Mouse (Mus musculus) forebrain, embryonic 11.5 days (tissue): ENCODE results near the gene Vamp1. TPM values are rescaled to one million over a fixed set of nuclear protein-coding genes. Genes with fewer than 3 reads are reported as not detected.
"Not testable (repeated sequence)": the region's sequence is repeated elsewhere in the genome, so short reads cannot be mapped to it uniquely, and the experiment has no call there.

Experiments
- ATAC-seq: fragments of 200-750 bp; cut with Nextera tagmentation; replicated peaks from 2 replicates; pipeline ENCODE4 v1.8.0; 2017; ENCODE audit warnings: moderate TSS enrichment; ENCODE audit not compliant: low FRiP score
- DNase-seq: peaks from one replicate; pipeline ENCODE4 v3.0.0-alpha.2; 2017; ENCODE audit warnings: low spot score
- H3K27ac ChIP-seq: fragments of 300-500 bp; sonication (generic); 2 replicates; pipeline ENCODE4 v1.5.1; 2014; ENCODE audit warnings: low read depth, low read length
- H3K27me3 ChIP-seq: fragments of 300-500 bp; sonication (generic); 2 replicates; pipeline ENCODE4 v1.6.1; 2014; ENCODE audit warnings: mild to moderate bottlenecking, low read length, mixed read lengths; ENCODE audit not compliant: control insufficient read depth, insufficient read depth
- H3K36me3 ChIP-seq: fragments of 300-500 bp; sonication (generic); 2 replicates; pipeline ENCODE4 v1.6.1; 2014; ENCODE audit warnings: mild to moderate bottlenecking, low read length, moderate library complexity, mixed read lengths; ENCODE audit not compliant: control insufficient read depth, insufficient read depth
- H3K4me1 ChIP-seq: fragments of 300-500 bp; sonication (generic); replicated peaks from 2 replicates; pipeline ENCODE4 v1.6.1; 2014; ENCODE audit warnings: low read length, mixed read lengths; ENCODE audit not compliant: control insufficient read depth, insufficient read depth
- H3K4me2 ChIP-seq: fragments of 300-500 bp; sonication (generic); 2 replicates; pipeline ENCODE4 v1.6.1; 2014; ENCODE audit warnings: low read depth, mild to moderate bottlenecking, low read length, moderate library complexity, mixed read lengths; ENCODE audit not compliant: severe bottlenecking
- H3K4me3 ChIP-seq: fragments of 300-500 bp; sonication (generic); 2 replicates; pipeline ENCODE4 v1.5.1; 2014; ENCODE audit warnings: low read depth, low read length
- H3K9ac ChIP-seq: fragments of 300-500 bp; sonication (generic); 2 replicates; pipeline ENCODE4 v1.6.1; 2014; ENCODE audit warnings: low read length
- H3K9me3 ChIP-seq: fragments of 300-500 bp; sonication (generic); 2 replicates; pipeline ENCODE4 v1.6.1; 2016; ENCODE audit warnings: low read length, mixed read lengths; ENCODE audit not compliant: control insufficient read depth
- WGBS: fragments of 180-500 bp; shearing (Covaris S2); extraction: QIAGEN DNeasy Blood & Tissue Kit; methylation state at CpG from one replicate; pipeline ENCODE4 v1.1.7; 2014; 5-methylcytosine and 5-hydroxymethylcytosine counted together
- polyA plus RNA-seq: library from polyadenylated mRNA; unstranded; fragments of >200 nt; fragmentation: Nextera tagmentation; extraction: Ambion mirVana; gene quantifications from 2 replicates; pipeline ENCODE4 v1.2.1, GENCODE M21; 2014

Gene Vamp1
- polyA plus RNA-seq, 1 experiment from 2014 or later = 2.1 TPM

DNA sequence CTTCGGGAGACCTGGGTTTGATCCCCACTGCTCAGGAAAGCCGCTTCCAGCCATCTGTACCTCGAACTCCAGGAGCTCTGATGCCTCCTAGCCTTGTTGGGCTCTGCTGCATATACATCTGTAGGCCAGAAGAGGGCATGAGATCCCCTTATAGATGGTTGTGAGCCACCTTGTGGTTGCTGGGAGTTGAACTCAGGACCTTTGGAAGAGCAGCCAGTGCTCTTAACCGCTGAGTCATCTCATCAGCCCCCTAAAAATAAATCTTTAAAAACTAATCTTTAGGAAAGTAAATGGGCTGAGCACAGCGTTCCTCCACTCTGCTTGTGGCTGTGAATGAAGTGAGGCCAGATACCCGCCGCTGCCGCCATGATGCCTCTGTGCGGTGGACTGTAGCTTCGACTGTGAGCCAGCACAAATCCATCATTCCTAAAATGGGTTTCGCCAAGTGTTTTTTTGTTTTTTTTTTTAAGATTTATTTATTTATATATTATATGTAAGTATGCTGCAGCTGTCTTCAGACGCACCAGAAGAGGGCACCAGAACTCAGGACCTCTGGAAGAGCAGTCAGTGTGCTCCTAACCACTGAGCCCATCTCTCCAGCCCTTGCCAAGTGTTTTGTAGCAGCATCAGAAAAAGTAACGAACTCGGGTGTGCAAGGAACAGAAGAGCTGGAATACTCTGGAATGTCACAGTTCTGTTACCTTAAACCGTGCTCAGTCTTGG, 59.7 kb downstream of the Vamp1 start:
- Histone ChIP-seq H3K4me3 (no peak overlapping the region), H3K9me3 (no peaks in the 10 kb centered on the region), H3K36me3 (no peaks in the 10 kb centered on the region), H3K27ac (no peak overlapping the region), H3K4me2 (no peak overlapping the region), H3K27me3 (no peaks in the 10 kb centered on the region), H3K9ac (no peak overlapping the region), H3K4me1 (no peaks in the 10 kb centered on the region)
- ATAC-seq (no peak), DNase-seq (no peak)
- 63% methylated on average over 15 of the region's 15 CpGs for WGBS

DNA sequence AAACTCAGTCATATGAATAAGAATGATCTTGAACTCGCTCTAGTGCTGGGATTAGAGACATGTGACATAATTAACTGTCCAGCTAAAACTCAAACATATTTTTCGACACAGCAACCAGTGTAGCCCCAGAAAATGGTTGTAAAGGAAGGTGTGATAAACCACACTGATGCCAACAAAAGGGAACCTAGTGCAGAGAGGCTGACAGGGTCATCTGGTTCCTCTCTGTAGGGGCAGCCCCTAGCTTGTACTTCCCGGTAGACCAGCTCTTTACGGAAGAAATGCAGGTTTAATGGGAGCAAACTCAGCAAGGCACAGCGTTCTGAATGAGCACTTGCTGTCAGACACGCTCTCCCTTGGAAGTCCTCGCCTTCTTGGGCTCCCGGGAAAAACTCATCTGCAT, 64.4 kb downstream of the Vamp1 start:
- Histone ChIP-seq H3K4me1 (no peaks in the 10 kb centered on the region), H3K9ac (no peak overlapping the region), H3K36me3 (no peaks in the 10 kb centered on the region), H3K27me3 (no peaks in the 10 kb centered on the region), H3K27ac (no peak overlapping the region), H3K4me3 (no peak overlapping the region), H3K9me3 (no peaks in the 10 kb centered on the region), H3K4me2 (no peak overlapping the region)
- DNase-seq (no peak), ATAC-seq (no peak)
- WGBS = 74% methylated on average over 8 of the region's 8 CpGs

DNA sequence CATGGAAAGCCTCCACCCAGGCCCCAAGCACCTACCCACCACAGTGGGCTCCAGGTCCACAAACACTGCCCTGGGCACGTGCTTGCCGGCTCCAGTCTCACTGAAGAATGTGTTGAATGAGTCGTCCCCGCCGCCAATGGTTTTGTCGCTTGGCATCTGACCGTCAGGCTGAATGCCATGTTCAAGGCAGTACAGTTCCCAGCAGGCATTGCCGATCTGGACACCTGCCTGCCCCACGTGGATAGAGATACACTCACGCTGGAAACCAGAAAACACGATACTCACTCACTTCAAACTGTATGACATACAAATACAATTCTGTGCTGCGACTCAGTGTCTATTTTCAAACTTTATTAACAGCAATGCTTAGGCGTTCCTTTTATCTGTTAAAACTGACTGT, 67.4 kb downstream of the Vamp1 start:
- not testable (repeated sequence) for H3K4me2 ChIP-seq, DNase-seq, H3K36me3 ChIP-seq, H3K27ac ChIP-seq, H3K9ac ChIP-seq, H3K4me3 ChIP-seq, H3K27me3 ChIP-seq, H3K4me1 ChIP-seq, ATAC-seq, H3K9me3 ChIP-seq
- WGBS = 93% methylated on average over 13 of the region's 13 CpGs

DNA sequence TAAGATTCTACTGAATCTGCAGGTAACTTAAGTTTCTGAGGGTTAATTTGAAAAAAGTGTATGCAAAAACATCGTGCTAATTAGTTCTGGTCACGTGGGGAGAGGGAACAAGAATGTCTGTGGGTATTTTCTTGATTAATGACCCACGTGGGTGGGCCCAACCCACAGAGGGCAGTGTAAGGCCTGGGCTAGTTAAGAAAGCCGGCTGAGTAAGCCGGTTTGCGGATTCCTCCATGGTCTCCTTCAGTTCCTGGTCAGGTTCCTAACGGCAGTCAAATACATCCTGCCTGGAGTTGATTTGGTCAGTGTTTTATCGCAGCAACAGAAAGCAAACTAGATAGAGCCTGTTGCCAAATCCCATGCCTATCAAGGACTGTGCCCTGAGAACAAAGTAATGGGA, 68.9 kb downstream of the Vamp1 start:
- H3K4me3 ChIP-seq = no peak overlapping the region
- no peak for ATAC-seq
- WGBS = 66% methylated on average over 8 of the region's 8 CpGs

DNA sequence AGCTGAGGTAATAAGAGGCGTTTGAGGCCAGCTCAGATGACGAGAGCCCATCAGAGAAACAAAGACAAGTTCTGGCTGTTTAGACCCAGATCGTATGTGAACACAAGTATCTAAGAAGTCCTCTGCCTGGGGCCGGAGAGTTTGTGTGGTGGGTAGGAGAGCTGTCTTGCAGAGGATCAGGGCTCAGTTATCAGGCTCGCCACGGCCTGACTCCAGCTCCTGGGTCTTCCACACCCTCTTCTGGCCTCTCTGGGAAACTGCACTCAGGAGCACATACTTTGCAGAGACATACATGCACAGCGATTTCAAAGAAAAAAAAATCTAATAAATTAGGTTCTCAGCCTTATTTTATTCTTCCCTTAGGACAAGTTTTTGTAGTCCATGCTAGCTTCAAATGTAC, 69.4 kb downstream of the Vamp1 start:
- DNase-seq = no peak
- no peaks in the 10 kb centered on the region for H3K36me3 ChIP-seq

More for the DNA sequence above, 68.9 kb downstream of the Vamp1 start:
- H3K36me3 ChIP-seq = no peaks in the 10 kb centered on the region
- H3K4me2 ChIP-seq = no peak overlapping the region
- H3K27me3 ChIP-seq = no peaks in the 10 kb centered on the region
- H3K9me3 ChIP-seq = no peaks in the 10 kb centered on the region
- no peak overlapping the region for H3K9ac ChIP-seq
- no peak overlapping the region for H3K27ac ChIP-seq
- H3K4me1 ChIP-seq = no peaks in the 10 kb centered on the region
- DNase-seq = no peak

DNA sequence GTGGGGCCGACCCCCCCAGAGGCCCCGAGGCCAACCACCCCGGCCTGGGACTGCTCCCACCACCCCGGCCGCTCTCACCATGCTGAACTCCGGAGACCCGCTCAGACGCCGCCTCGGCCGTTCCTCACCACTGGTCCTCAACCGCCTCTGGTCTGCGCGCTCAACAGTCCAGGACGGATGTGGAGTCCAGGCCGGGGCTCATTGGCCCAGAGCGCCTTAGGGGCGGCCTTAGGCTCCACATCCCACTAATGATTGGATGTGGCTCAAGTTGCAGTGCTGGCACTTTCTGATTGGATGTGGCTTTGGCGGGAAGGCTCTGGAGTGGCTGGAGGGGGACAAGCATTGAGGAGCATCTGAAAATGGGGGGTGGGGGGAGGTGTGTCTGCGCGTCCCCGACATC, 70.5 kb downstream of the Vamp1 start, which contains the start of gene Tuba3a:
Gene Tuba3a, minus strand, starts transcription at position 153 of the 400 bp plus-strand sequence.
- Histone ChIP-seq H3K9ac (no peak within 1 kb of the TSS), H3K36me3 (no peaks in the 10 kb centered on the region), H3K4me3 (no peak within 1 kb of the TSS), H3K4me1 (no peaks in the 10 kb centered on the region), H3K27me3 (no peaks in the 10 kb centered on the region), H3K9me3 (no peaks in the 10 kb centered on the region), H3K4me2 (no peak within 1 kb of the TSS), H3K27ac (no peak within 1 kb of the TSS)
- ATAC-seq (no peak), DNase-seq (no peak)
- 94% methylated on average over 22 of the region's 22 CpGs for WGBS

More for the DNA sequence above, 69.4 kb downstream of the Vamp1 start:
- Histone ChIP-seq H3K27me3 (no peaks in the 10 kb centered on the region), H3K4me1 (no peaks in the 10 kb centered on the region), H3K27ac (no peak overlapping the region), H3K4me3 (no peak overlapping the region), H3K9me3 (no peaks in the 10 kb centered on the region), H3K4me2 (no peak overlapping the region), H3K9ac (no peak overlapping the region)
- WGBS = 90% methylated on average over 7 of the region's 7 CpGs
- no peak for ATAC-seq

DNA sequence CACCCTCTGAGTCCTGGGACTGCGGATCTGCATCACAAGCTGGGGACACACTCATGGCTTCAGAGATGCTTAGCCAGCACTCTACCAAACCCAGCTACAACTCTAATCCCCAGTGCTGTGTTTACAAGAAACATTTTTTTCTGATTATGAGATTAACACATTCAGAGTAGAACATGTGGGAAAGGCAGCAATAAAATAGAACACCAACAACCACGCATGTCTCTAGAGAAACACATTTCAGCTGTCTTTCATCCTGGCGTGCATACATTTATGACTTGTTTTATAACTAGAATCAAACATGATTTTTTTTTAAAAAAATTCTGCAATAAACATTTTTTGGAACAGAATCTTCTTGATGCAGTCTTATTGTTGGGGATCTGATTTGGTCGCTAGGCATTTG, 71.6 kb downstream of the Vamp1 start:
- DNase-seq (no peak), ATAC-seq (no peak)
- no peaks in the 10 kb centered on the region for H3K9me3 ChIP-seq
- no peak overlapping the region for H3K27ac ChIP-seq
- H3K4me2 ChIP-seq = no peak overlapping the region
- H3K4me3 ChIP-seq = no peak overlapping the region
- H3K27me3 ChIP-seq = no peaks in the 10 kb centered on the region
- no peaks in the 10 kb centered on the region for H3K36me3 ChIP-seq
- 84% methylated on average over 4 of the region's 4 CpGs for WGBS
- H3K4me1 ChIP-seq = no peaks in the 10 kb centered on the region
- H3K9ac ChIP-seq = no peak overlapping the region

DNA sequence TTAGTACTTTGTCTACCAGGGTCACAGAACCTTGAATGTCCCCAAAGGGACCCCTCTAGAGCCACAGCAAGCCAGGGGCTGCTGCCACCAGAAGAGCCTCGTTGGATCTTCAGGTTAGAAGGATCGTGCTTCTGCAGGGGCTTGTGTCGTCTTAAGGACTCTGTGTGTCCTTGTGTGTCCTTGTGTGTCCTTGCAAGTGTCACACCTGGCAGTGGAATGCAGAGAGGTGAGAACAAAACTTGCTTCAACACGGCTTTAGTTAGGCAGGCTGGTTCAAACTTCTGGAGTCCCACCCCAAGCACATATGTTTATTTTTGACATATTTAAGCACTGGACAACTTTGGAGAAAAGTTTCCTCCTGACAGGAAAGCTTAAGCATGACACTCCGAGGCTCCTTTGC, 73.4 kb downstream of the Vamp1 start:
- Histone ChIP-seq H3K4me1 (no peaks in the 10 kb centered on the region), H3K27me3 (no peaks in the 10 kb centered on the region), H3K9ac (no peak overlapping the region), H3K4me3 (no peak overlapping the region), H3K27ac (no peak overlapping the region), H3K4me2 (no peak overlapping the region), H3K9me3 (no peaks in the 10 kb centered on the region), H3K36me3 (no peaks in the 10 kb centered on the region)
- DNase-seq (no peak), ATAC-seq (no peak)
- 85% methylated on average over 5 of the region's 5 CpGs for WGBS

DNA sequence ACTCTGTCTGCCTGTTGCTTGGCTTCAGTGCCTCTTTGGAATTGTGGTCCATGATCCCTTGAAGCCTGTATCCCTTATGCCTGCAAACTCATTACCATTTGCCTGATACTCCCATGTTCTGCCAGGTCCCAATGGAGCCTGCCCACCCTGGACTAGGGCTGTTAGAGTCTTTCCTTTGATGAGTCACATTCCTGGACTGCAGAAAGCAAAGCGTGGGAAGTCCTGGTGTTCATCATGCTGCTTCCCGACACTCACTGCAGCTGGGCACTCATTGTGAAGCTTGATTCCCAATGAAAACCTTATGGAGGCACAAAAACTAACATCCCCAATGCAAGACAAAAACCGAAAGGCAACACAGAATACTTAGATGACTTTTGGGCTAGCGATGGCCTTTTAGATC, 76.0 kb downstream of the Vamp1 start:
- 85% methylated on average over 4 of the region's 4 CpGs for WGBS
- DNase-seq = no peak
- H3K27me3 ChIP-seq = no peaks in the 10 kb centered on the region
- no peak overlapping the region for H3K9ac ChIP-seq
- H3K9me3 ChIP-seq = no peaks in the 10 kb centered on the region
- no peak overlapping the region for H3K4me3 ChIP-seq
- H3K27ac ChIP-seq = no peak overlapping the region
- H3K4me2 ChIP-seq = no peak overlapping the region
- no peak for ATAC-seq
- no peaks in the 10 kb centered on the region for H3K36me3 ChIP-seq
- H3K4me1 ChIP-seq = no peaks in the 10 kb centered on the region
